Mouse (Mus musculus) urinary bladder, postnatal 25 days (tissue): ENCODE measurements at regions not wholly inside any gene's neighbourhood (a gene's known extent, or its start where the extent isn't known, plus 50 kb on each side); places are given as distances from the start of the nearest gene placed in this dataset.
"Not testable (repeated sequence)": the region's sequence is repeated elsewhere in the genome, so short reads cannot be mapped to it uniquely, and the experiment has no call there.

Source experiments
- DNase-seq: peaks from one replicate; pipeline ENCODE4 v3.0.0; 2022; ENCODE audit warnings: low spot score

- DNase-seq = no peak
These were observed 515.8 kb upstream of the Kif18a start for GRCm38 (mm10) chr2:108764703-108765102.

GRCm38 (mm10) chr2:108766461-108766860 lies 514.1 kb upstream of the Kif18a start:
- DNase-seq = no peak

DNA sequence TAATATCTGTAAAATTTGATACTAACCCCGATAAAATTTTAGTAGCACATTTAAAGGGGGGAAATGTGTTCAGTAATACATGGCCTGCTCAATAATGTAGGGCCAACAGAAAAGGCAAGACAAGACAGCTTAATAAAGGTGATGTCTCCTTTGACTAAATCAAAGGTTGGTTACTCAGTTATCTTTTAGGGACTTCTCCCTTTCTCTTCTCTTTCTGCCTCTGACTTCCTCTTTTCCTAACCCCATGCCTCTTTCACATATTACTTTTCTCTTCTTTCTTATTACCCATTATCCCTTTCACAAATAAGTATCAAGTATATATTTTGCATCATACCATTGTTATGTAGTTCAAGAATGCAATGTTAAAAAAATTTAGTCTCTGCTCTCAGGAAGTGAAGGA lies 510.2 kb upstream of the Kif18a start:
- no peak for DNase-seq

DNA sequence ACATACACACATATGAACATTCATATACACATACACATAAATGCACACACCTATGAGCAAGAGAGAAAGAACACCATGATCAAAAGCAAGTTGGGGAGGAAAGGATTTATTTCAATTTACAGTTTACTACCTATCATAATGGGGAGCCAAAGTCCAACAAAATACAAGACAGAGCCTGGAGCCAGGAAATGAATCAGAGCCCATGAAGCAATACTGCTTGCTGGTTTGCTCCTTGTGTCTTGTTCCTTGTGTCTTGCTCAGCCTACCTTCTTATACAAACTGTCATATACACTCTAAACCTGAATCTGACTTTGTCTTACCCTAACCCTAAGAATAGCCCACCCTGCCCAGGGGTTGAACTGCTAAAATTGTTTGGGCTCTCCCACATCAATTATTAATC lies 497.1 kb upstream of the Kif18a start:
- DNase-seq = no peak

- DNase-seq = no peak
These were observed 495.2 kb upstream of the Kif18a start for GRCm38 (mm10) chr2:108785161-108785957.

DNA sequence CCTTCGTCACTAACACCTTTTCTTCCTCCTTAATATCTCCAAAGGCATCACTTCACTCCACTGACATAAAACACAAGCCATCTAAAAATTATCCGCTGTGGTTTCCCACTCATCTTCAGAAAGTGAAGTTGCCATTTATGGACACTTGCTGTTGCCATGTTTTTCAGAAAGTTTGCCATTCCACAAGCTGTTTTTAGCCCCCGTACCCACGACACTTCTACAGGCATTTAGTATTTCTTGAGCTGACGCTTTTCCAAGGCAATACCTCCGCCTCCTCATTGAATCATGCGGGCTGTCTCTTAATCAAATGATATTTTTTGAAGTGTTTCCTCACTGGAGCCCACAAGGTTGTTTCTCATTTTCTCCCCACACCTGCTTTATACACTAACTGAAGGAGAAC lies 491.4 kb upstream of the Kif18a start:
- no peak for DNase-seq

DNA sequence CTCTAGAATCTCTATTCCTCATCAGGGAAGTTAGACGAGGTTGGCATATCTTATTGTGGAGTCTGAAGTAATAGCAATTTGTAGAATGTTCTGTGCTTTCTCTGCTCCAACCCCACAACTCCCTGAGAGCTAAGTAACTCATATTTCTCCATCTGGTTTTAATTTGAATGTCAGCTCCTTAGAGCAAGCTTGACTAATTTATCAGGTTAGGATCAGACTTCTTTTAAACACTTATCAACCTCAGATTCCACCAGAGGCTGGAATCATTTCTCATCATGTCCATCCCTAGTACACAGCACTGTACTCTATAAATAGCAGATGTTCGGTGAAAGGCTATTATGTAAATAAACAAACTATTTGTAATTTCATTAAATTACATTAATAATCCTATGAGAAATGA lies 485.4 kb upstream of the Kif18a start:
- DNase-seq = no peak

DNA sequence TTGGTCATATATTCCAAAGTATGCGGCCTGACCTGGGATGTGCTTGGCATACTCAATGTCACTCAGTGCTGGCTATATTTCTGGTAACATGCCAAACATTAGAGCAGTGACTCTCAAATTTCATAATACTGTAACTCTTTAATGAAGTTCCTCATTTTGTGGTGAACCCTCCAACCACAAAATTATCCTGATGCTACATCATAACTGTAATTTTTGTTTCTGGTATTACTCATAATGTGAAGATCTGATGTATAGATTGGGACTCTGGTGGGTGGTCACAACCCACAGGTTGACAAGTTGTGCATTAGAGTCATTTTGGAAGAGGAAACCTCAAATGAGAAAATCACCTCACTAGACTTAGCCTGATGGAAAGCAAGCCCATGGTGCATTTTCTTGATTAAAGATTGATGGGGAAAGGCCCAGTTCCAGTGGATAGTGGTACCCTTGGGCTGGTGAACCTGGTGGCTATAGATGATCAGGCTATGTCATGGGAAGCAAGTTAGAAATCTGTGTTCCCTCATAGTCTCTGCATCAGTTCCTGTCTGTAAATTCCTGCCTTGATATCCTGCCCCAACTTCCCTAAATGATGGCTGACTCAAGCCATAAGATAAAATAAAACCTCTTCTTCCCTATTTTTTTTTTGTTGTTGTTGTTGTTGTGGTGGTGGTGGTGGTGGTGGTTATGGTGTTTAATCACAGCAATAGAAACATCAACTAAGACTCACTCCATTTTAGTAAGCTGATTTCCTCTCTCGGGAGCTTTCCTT lies 483.5 kb upstream of the Kif18a start:
- no peak for DNase-seq

- DNase-seq = no peak
These were observed 468.2 kb upstream of the Kif18a start for GRCm38 (mm10) chr2:108812367-108812766.

DNA sequence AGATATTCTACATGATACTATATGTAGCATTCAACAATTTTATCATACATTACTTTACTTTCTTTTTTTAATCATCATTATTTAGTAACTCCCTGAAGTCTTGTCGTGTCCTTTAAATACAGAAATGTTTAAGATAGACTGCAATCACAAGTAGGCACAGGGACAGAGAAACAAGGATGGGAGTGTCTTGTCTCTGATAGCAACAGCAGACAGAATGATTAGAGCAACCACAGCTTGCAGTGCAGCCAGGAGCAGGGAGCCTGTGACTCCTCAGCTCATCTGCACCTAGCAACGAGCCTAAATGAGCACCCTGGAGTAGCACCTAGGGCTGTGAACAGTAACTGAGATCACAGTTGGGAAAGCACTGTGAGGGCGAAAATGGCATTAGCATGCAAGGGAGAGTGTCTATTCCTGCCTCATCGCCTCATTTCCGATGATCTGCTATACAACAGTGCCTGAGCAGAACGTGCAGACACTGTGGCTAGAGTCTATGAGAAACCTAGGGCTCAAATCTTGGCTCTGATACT lies 467.4 kb upstream of the Kif18a start:
- no peak for DNase-seq

GRCm38 (mm10) chr2:108816579-108816978 lies 464.0 kb upstream of the Kif18a start:
- DNase-seq = no peak

DNA sequence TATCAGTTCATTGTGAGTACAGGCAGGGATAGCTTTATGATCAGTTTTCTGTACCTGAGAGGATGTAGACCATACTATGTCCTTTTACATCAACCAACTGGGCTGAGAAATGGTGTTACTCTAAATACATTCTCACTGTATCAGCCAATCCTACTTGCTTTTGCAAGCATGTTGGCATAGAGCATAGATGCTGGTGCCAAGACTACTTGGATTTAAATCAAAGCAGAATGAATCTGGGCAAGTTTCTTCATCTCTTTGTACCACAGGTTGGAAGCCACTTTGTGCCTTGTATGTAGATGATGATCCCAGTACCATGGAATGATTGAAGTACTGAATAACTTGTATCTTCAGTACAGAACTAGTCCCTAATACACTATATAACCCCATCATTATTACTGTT lies 456.5 kb upstream of the Kif18a start:
- DNase-seq = no peak

DNA sequence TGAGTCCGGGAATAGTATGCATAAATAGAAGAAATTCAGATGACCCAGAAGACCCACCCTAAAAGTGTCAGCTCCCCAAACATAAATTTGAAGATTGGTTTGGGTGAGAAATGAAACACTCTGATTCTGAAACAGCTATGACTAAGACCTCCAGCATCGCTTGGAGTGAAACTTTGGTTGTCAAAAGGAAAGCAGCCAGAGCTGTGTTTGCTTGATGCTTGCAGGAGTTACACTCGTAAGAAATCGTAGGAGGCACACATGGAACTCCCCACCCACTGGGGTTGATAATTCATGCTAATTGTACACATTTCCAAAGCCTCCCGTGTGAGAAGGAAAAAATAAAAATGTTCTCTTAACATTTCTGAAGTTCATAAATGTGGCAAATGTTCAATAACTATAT lies 454.6 kb upstream of the Kif18a start:
- no peak for DNase-seq

GRCm38 (mm10) chr2:108827106-108827838 lies 453.3 kb upstream of the Kif18a start:
- DNase-seq = no peak

GRCm38 (mm10) chr2:108827974-108828700 lies 452.4 kb upstream of the Kif18a start:
- no peak for DNase-seq

DNA sequence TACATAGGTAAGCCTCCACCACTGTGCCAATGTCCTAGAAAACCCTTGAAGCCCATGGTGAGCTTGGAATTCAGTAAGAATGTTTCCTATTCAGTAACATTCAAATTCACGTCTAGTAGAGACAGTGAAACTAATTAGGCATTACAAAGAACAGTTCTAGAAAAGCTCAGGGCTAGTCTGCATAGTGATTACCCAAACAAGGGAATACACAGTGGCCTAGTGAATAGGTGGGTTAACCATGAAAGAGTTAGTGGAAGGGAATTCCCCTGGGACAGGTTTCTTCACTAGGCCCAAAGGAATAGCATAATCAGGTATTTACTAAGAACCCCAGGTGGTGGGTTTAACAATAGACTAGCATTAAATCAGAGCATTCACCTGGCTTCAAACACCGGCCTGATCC lies 436.7 kb upstream of the Kif18a start:
- not testable (repeated sequence) for DNase-seq

GRCm38 (mm10) chr2:108848051-108848450 lies 432.5 kb upstream of the Kif18a start:
- no peak for DNase-seq

DNA sequence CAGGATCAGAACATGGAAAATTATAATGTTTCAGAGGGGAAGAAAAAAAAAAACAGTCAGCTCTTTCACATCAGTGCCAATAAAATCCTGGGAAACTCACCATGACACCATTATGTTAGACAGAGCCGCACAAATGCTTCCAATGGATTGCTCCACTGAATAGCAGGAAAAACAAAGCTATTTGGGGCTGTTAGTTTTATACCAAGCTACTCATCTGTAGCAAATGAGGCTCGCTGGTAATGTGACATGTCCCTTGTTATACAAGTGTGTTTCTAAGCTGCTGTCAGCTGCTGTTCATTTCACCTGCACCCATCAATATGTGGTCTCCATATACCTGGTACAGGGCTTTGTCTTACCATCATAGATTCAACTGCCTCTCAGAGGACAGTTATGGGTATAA lies 426.1 kb upstream of the Kif18a start:
- no peak for DNase-seq

- no peak for DNase-seq
These were observed 403.4 kb upstream of the Kif18a start for GRCm38 (mm10) chr2:108877141-108877540.

- no peak for DNase-seq
These were observed 402.9 kb upstream of the Kif18a start for GRCm38 (mm10) chr2:108877676-108878075.

- DNase-seq = no peak
These were observed 376.3 kb upstream of the Kif18a start for GRCm38 (mm10) chr2:108904121-108904733.
